Mouse (Mus musculus) intestine, embryonic 15.5 days (tissue): ENCODE measurements around the gene Kmt5b. TPM values are rescaled to one million over a fixed set of nuclear protein-coding genes. Genes with fewer than 3 reads are reported as not detected.

Experiments used
- ATAC-seq: fragments of 200-750 bp; cut with Nextera tagmentation; 2 replicates; pipeline ENCODE4 v1.8.0; 2017; ENCODE audit warnings: moderate TSS enrichment, moderate library complexity
- H3K27ac ChIP-seq: fragments of 300-500 bp; sonication (generic); 2 replicates; pipeline ENCODE4 v1.5.1; 2015; ENCODE audit warnings: mild to moderate bottlenecking, inconsistent platforms
- H3K27me3 ChIP-seq: fragments of 300-500 bp; sonication (generic); replicated peaks from 2 replicates; pipeline ENCODE4 v1.6.1; 2015; ENCODE audit warnings: inconsistent platforms
- H3K36me3 ChIP-seq: fragments of 300-500 bp; sonication (generic); 2 replicates; pipeline ENCODE4 v1.6.1; 2015; ENCODE audit warnings: inconsistent platforms
- H3K4me1 ChIP-seq: fragments of 300-500 bp; sonication (generic); replicated peaks from 2 replicates; pipeline ENCODE4 v1.6.1; 2015; ENCODE audit warnings: inconsistent platforms
- H3K4me2 ChIP-seq: fragments of 300-500 bp; sonication (generic); replicated peaks from 2 replicates; pipeline ENCODE4 v1.6.1; 2015; ENCODE audit warnings: mild to moderate bottlenecking, inconsistent platforms
- H3K4me3 ChIP-seq: fragments of 300-500 bp; sonication (generic); replicated peaks from 2 replicates; pipeline ENCODE4 v1.5.1; 2015; ENCODE audit warnings: inconsistent platforms
- H3K9ac ChIP-seq: fragments of 300-500 bp; sonication (generic); 2 replicates; pipeline ENCODE4 v1.6.1; 2015; ENCODE audit warnings: inconsistent platforms
- H3K9me3 ChIP-seq: fragments of 300-500 bp; sonication (generic); 2 replicates; pipeline ENCODE4 v1.6.1; 2016; ENCODE audit warnings: inconsistent platforms
- WGBS: fragments of 180-500 bp; shearing (Covaris S2); methylation state at CpG from one replicate; pipeline ENCODE4 v1.1.7; 2015; 5-methylcytosine and 5-hydroxymethylcytosine counted together
- polyA plus RNA-seq: library from polyadenylated mRNA; unstranded; fragments of >200 nt; fragmentation: Nextera tagmentation; extraction: Ambion mirVana; gene quantifications from 2 replicates; pipeline ENCODE4 v1.2.1, GENCODE M21; 2015

The Kmt5b gene
- polyA plus RNA-seq, 1 experiment from 2014 or later: 22.0 TPM

GRCm38 (mm10) chr19:3743851-3744512 is 23.2 kb upstream of the Kmt5b start:
- no peaks in the 10 kb centered on the region for H3K27me3 ChIP-seq
- no peaks in the 10 kb centered on the region for H3K9me3 ChIP-seq
- H3K4me1 ChIP-seq: 0 out of 2 replicates have a peak, but pooled peaks cover 5% of the 10 kb centered on the region
- H3K9ac ChIP-seq: peak overlapping the region; percentile 43
- no peaks in the 10 kb centered on the region for H3K36me3 ChIP-seq
- peak overlapping the region; percentile 42; the same call in 1 of the 2 replicates for H3K27ac ChIP-seq
- peak overlapping the region; percentile 41 for H3K4me3 ChIP-seq
- 3% methylated on average over 13 of the region's 13 CpGs for WGBS
- H3K4me2 ChIP-seq: peak overlapping the region; percentile 64
- peak; percentile 84 for ATAC-seq

GRCm38 (mm10) chr19:3752621-3753239 is 14.5 kb upstream of the Kmt5b start:
- no peak overlapping the region for H3K9ac ChIP-seq
- 40% methylated on average over 8 of the region's 8 CpGs for WGBS
- no peaks in the 10 kb centered on the region for H3K27me3 ChIP-seq
- H3K27ac ChIP-seq: no peak overlapping the region
- no peaks in the 10 kb centered on the region for H3K4me1 ChIP-seq
- ATAC-seq: peak; percentile 81
- no peak overlapping the region for H3K4me3 ChIP-seq
- peak overlapping the region; percentile 30; the same call in 1 of the 2 replicates for H3K4me2 ChIP-seq
- H3K9me3 ChIP-seq: no peaks in the 10 kb centered on the region
- H3K36me3 ChIP-seq: no peaks in the 10 kb centered on the region

GRCm38 (mm10) chr19:3753240-3753633 is 14.0 kb upstream of the Kmt5b start:
- Histone ChIP-seq H3K9me3 (no peaks in the 10 kb centered on the region), H3K27me3 (no peaks in the 10 kb centered on the region), H3K4me3 (no peak overlapping the region), H3K36me3 (no peaks in the 10 kb centered on the region), H3K9ac (no peak overlapping the region), H3K4me2 (no peak overlapping the region), H3K27ac (no peak overlapping the region), H3K4me1 (no peaks in the 10 kb centered on the region)
- ATAC-seq: peak; percentile 85
- WGBS: 74% methylated on average over 1 of the region's 1 CpGs

GRCm38 (mm10) chr19:3753738-3754137 is 13.5 kb upstream of the Kmt5b start:
- Histone ChIP-seq H3K4me1 (no peaks in the 10 kb centered on the region), H3K27me3 (no peaks in the 10 kb centered on the region), H3K36me3 (no peaks in the 10 kb centered on the region), H3K4me3 (no peak overlapping the region), H3K9me3 (no peaks in the 10 kb centered on the region), H3K27ac (no peak overlapping the region), H3K4me2 (no peak overlapping the region), H3K9ac (no peak overlapping the region)
- WGBS: 49% methylated on average over 8 of the region's 8 CpGs
- ATAC-seq: no peak

GRCm38 (mm10) chr19:3757861-3758260 is 9.4 kb upstream of the Kmt5b start:
- no peak overlapping the region for H3K27ac ChIP-seq
- no peaks in the 10 kb centered on the region for H3K27me3 ChIP-seq
- H3K4me1 ChIP-seq: no peaks in the 10 kb centered on the region
- H3K36me3 ChIP-seq: no peaks in the 10 kb centered on the region
- WGBS: 63% methylated on average over 1 of the region's 1 CpGs
- H3K9me3 ChIP-seq: no peaks in the 10 kb centered on the region
- no peak overlapping the region for H3K4me2 ChIP-seq
- H3K4me3 ChIP-seq: no peak overlapping the region
- no peak overlapping the region for H3K9ac ChIP-seq
- no peak for ATAC-seq

- H3K9me3 ChIP-seq: no peaks in the 10 kb centered on the region
- 86% methylated on average over 4 of the region's 4 CpGs for WGBS
- no peak overlapping the region for H3K4me3 ChIP-seq
- H3K4me2 ChIP-seq: no peak overlapping the region
- ATAC-seq: no peak
- H3K36me3 ChIP-seq: no peaks in the 10 kb centered on the region
- no peak overlapping the region for H3K27ac ChIP-seq
- peaks cover 8% of the 10 kb centered on the region; the same call in 1 of the 2 replicates for H3K4me1 ChIP-seq
- H3K27me3 ChIP-seq: no peaks in the 10 kb centered on the region
- no peak overlapping the region for H3K9ac ChIP-seq
Measured at GRCm38 (mm10) chr19:3765221-3765820, 1.9 kb upstream of the Kmt5b start.

- no peaks in the 10 kb centered on the region for H3K36me3 ChIP-seq
- no peaks in the 10 kb centered on the region for H3K27me3 ChIP-seq
- no peak overlapping the region for H3K9ac ChIP-seq
- H3K4me1 ChIP-seq: peaks cover 8% of the 10 kb centered on the region; the same call in 1 of the 2 replicates
- no peak overlapping the region for H3K4me3 ChIP-seq
- H3K4me2 ChIP-seq: peak overlapping the region; percentile 90
- no peaks in the 10 kb centered on the region for H3K9me3 ChIP-seq
- WGBS: 90% methylated on average over 5 of the region's 5 CpGs
- no peak for ATAC-seq
- no peak overlapping the region for H3K27ac ChIP-seq
Measured at GRCm38 (mm10) chr19:3766378-3766777, 843 bp upstream of the Kmt5b start.

- H3K4me1 ChIP-seq: peaks cover 8% of the 10 kb centered on the region; the same call in 1 of the 2 replicates
- peak overlapping the region; percentile 90 for H3K4me2 ChIP-seq
- peak overlapping the region; percentile 100 for H3K27ac ChIP-seq
- H3K27me3 ChIP-seq: no peaks in the 10 kb centered on the region
- peak overlapping the region; percentile 100 for H3K9ac ChIP-seq
- H3K36me3 ChIP-seq: no peaks in the 10 kb centered on the region
- peak; percentile 75 for ATAC-seq
- peak overlapping the region; percentile 99 for H3K4me3 ChIP-seq
- H3K9me3 ChIP-seq: no peaks in the 10 kb centered on the region
- under 1% methylated on average over 110 of the region's 111 CpGs for WGBS
Measured at GRCm38 (mm10) chr19:3767781-3768696, 818 bp downstream of the Kmt5b start.

GRCm38 (mm10) chr19:3768697-3769383 is 1.6 kb downstream of the Kmt5b start:
- Histone ChIP-seq H3K9me3 (no peaks in the 10 kb centered on the region), H3K36me3 (no peaks in the 10 kb centered on the region), H3K27ac (peak overlapping the region; percentile 100), H3K4me1 (peaks cover 8% of the 10 kb centered on the region; the same call in 1 of the 2 replicates), H3K27me3 (no peaks in the 10 kb centered on the region), H3K4me2 (peak overlapping the region; percentile 90), H3K4me3 (peak overlapping the region; percentile 99), H3K9ac (peak overlapping the region; percentile 100)
- 1% methylated on average over 59 of the region's 60 CpGs for WGBS
- ATAC-seq: peak; percentile 92

GRCm38 (mm10) chr19:3769533-3769932 is 2.3 kb downstream of the Kmt5b start:
- H3K36me3 ChIP-seq: no peaks in the 10 kb centered on the region
- no peaks in the 10 kb centered on the region for H3K9me3 ChIP-seq
- peak overlapping the region; percentile 90 for H3K4me2 ChIP-seq
- ATAC-seq: no peak
- peak overlapping the region; percentile 17; the same call in 1 of the 2 replicates for H3K9ac ChIP-seq
- H3K27ac ChIP-seq: no peak overlapping the region
- peaks cover 8% of the 10 kb centered on the region; the same call in 1 of the 2 replicates for H3K4me1 ChIP-seq
- WGBS: 77% methylated on average over 6 of the region's 6 CpGs
- no peaks in the 10 kb centered on the region for H3K27me3 ChIP-seq
- peak overlapping the region; percentile 99 for H3K4me3 ChIP-seq

- no peaks in the 10 kb centered on the region for H3K9me3 ChIP-seq
- WGBS: 61% methylated on average over 2 of the region's 2 CpGs
- H3K27me3 ChIP-seq: no peaks in the 10 kb centered on the region
- peaks cover 6% of the 10 kb centered on the region; the same call in 1 of the 2 replicates for H3K4me1 ChIP-seq
- ATAC-seq: no peak
- no peak overlapping the region for H3K4me2 ChIP-seq
- no peak overlapping the region for H3K27ac ChIP-seq
- H3K9ac ChIP-seq: no peak overlapping the region
- H3K36me3 ChIP-seq: no peaks in the 10 kb centered on the region
- H3K4me3 ChIP-seq: no peak overlapping the region
Measured at GRCm38 (mm10) chr19:3774159-3774558, 6.9 kb downstream of the Kmt5b start.
